ENCODE assay signal across 27 mouse cellular contexts in genomic region chr5:22134402-22134801, GRCm38 (mm10).
A peak's percentile ranks its signal among the peaks of the same experiment; 100 is the strongest.
DNase-seq lines count a peak whose midpoint lies in the region; ATAC-seq and TF ChIP-seq lines count a peak whose summit lies in the region.
"Had no signal": no experiment of that assay in that cellular context is flagged by ENCODE, and none has a peak within 500 bp of the region (broad histone marks: within the 10 kb centered on the region; RNA-seq: fewer than 3 reads in every experiment).

No protein-coding gene starts in this region.

- peaks cover 19% of the 10 kb centered on the region for H3K4me1 ChIP-seq in cerebellum, adult 2 months (ENCODE audit: control insufficient read depth, insufficient read depth, low read length)
- no peaks in the 10 kb centered on the region for H3K4me1 ChIP-seq in forebrain, embryonic 16.5 days (replicated peaks; ENCODE audit: control insufficient read depth, insufficient read depth, low read length)
- H3K4me1 ChIP-seq in forebrain, embryonic 14.5 days (ENCODE audit: control insufficient read depth, insufficient read depth, low read length): no peaks in the 10 kb centered on the region
- H3K4me1 ChIP-seq in midbrain, embryonic 11.5 days (ENCODE audit: control insufficient read depth, insufficient read depth, low read length): no peaks in the 10 kb centered on the region
- no peaks in the 10 kb centered on the region for H3K4me1 ChIP-seq in midbrain, postnatal 0 days (ENCODE audit: insufficient read depth, low read length)
- H3K4me1 ChIP-seq: embryonic facial prominence, embryonic 12.5 days; embryonic facial prominence, embryonic 15.5 days; forebrain, embryonic 12.5 days had no signal

- TF ChIP-seq POLR2A in cerebellum, adult 2 months (IDR thresholded peaks at IDR 0.05; ENCODE audit: borderline replicate concordance, insufficient read depth, low read length): no peak

- 15% methylated on average over 9 of the region's 9 CpGs for WGBS in cerebellum, adult 2 months
- 53% methylated on average over 9 of the region's 9 CpGs for WGBS in forebrain, embryonic 16.5 days
- 48% methylated on average over 9 of the region's 9 CpGs for WGBS in forebrain, embryonic 14.5 days
- WGBS in midbrain, embryonic 11.5 days: 81% methylated on average over 9 of the region's 9 CpGs
- WGBS in midbrain, postnatal 0 days: 78% methylated on average over 9 of the region's 9 CpGs

- TF ChIP-seq CTCF in cerebellum, adult 2 months (IDR thresholded peaks at IDR 0.05; ENCODE audit: borderline replicate concordance, insufficient read depth, low read depth, low read length): no peak
- TF ChIP-seq CTCF in midbrain, postnatal 0 days (IDR thresholded peaks at IDR 0.05): no peak

- H3K4me2 ChIP-seq in forebrain, embryonic 16.5 days (ENCODE audit: low read length): no peak overlapping the region
- no peak overlapping the region for H3K4me2 ChIP-seq in forebrain, embryonic 14.5 days (ENCODE audit: low read length)
- no peak overlapping the region for H3K4me2 ChIP-seq in midbrain, embryonic 11.5 days
- H3K4me2 ChIP-seq in midbrain, postnatal 0 days (ENCODE audit: low read depth, low read length, poor library complexity, severe bottlenecking): no peak overlapping the region
- H3K4me2 ChIP-seq: embryonic facial prominence, embryonic 12.5 days; embryonic facial prominence, embryonic 15.5 days; forebrain, embryonic 12.5 days; heart, embryonic 13.5 days; hindbrain, embryonic 14.5 days had no signal

- intact Hi-C loops in gastrocnemius, postnatal 14 days (cut with DNase I; ENCODE audit: low total_unique reads): no loop called here

- H3K4me3 ChIP-seq in cerebellum, adult 2 months (replicated peaks; ENCODE audit: insufficient read depth, low read depth, low read length): no peak overlapping the region
- H3K4me3 ChIP-seq in forebrain, embryonic 16.5 days (replicated peaks; ENCODE audit: low read length): no peak overlapping the region
- no peak overlapping the region for H3K4me3 ChIP-seq in forebrain, embryonic 14.5 days (ENCODE audit: low read depth, low read length)
- no peak overlapping the region for H3K4me3 ChIP-seq in midbrain, embryonic 11.5 days (ENCODE audit: low read depth, low read length)
- H3K4me3 ChIP-seq in midbrain, postnatal 0 days (ENCODE audit: low read depth, low read length): no peak overlapping the region
- H3K4me3 ChIP-seq: embryonic facial prominence, embryonic 12.5 days; embryonic facial prominence, embryonic 15.5 days; forebrain, embryonic 12.5 days; heart, adult 2 months; heart, embryonic 10.5 days; heart, embryonic 13.5 days had no signal

- no peaks in the 10 kb centered on the region for H3K27me3 ChIP-seq in cerebellum, adult 2 months (ENCODE audit: control insufficient read depth, insufficient read depth, low read length)
- no peaks in the 10 kb centered on the region for H3K27me3 ChIP-seq in forebrain, embryonic 16.5 days (replicated peaks; ENCODE audit: control insufficient read depth, insufficient read depth, low read length)
- no peaks in the 10 kb centered on the region for H3K27me3 ChIP-seq in forebrain, embryonic 14.5 days (replicated peaks; ENCODE audit: control insufficient read depth, insufficient read depth, low read length)
- no peaks in the 10 kb centered on the region for H3K27me3 ChIP-seq in midbrain, embryonic 11.5 days (ENCODE audit: control insufficient read depth, insufficient read depth, low read length)
- H3K27me3 ChIP-seq in midbrain, postnatal 0 days (ENCODE audit: insufficient read depth, low read length): no peaks in the 10 kb centered on the region
- H3K27me3 ChIP-seq: CH12.LX; embryonic facial prominence, embryonic 12.5 days; embryonic facial prominence, embryonic 15.5 days; forebrain, embryonic 12.5 days; heart, embryonic 13.5 days; Patski had no signal

- peak in 1 of 2 experiments; percentile 43 for DNase-seq in cerebellum, adult 2 months
- no peak for DNase-seq in cerebellum, adult 9-11 months
- DNase-seq in forebrain, embryonic 14.5 days (ENCODE audit: low spot score): no peak
- peak; percentile 33 for DNase-seq in midbrain, embryonic 11.5 days (ENCODE audit: low spot score, missing footprints)
- no peak for DNase-seq in midbrain, postnatal 0 days (ENCODE audit: low spot score)
- no peak for DNase-seq in gastrocnemius, postnatal 14 days
- DNase-seq: adrenal gland, postnatal 10 days; adrenal gland, postnatal 36 days; B cell, adult 2 months; gastrocnemius, postnatal 36 days; heart, adult 2 months; heart, postnatal 14 days; heart, postnatal 4 days; kidney, adult 18-20 months had no signal

- H3K9ac ChIP-seq in forebrain, embryonic 16.5 days (replicated peaks; ENCODE audit: low read depth, low read length): no peak overlapping the region
- no peak overlapping the region for H3K9ac ChIP-seq in forebrain, embryonic 14.5 days (ENCODE audit: low read length)
- no peak overlapping the region for H3K9ac ChIP-seq in midbrain, embryonic 11.5 days (ENCODE audit: low read length)
- no peak overlapping the region for H3K9ac ChIP-seq in midbrain, postnatal 0 days (replicated peaks; ENCODE audit: low read length, poor library complexity, severe bottlenecking)
- H3K9ac ChIP-seq: embryonic facial prominence, embryonic 12.5 days; embryonic facial prominence, embryonic 15.5 days; forebrain, embryonic 12.5 days; heart, embryonic 13.5 days; hindbrain, embryonic 14.5 days had no signal

- ATAC-seq in forebrain, embryonic 16.5 days: 0 out of 2 replicates have a peak, but pooled peaks have one; percentile 33
- no peak for ATAC-seq in forebrain, embryonic 14.5 days
- ATAC-seq in midbrain, embryonic 11.5 days (ENCODE audit: low FRiP score): no peak
- no peak for ATAC-seq in midbrain, postnatal 0 days (ENCODE audit: low FRiP score)
- ATAC-seq: hindbrain, postnatal 0 days; inflammation-experienced regulatory T-cells, adult 6 months; intestine, embryonic 16.5 days; Patski had no signal

- peak overlapping the region; percentile 44 for H3K27ac ChIP-seq in cerebellum, adult 2 months (ENCODE audit: insufficient read depth, low read length)
- no peak overlapping the region for H3K27ac ChIP-seq in forebrain, embryonic 16.5 days (ENCODE audit: low read length)
- H3K27ac ChIP-seq in forebrain, embryonic 14.5 days (ENCODE audit: low read depth, low read length): no peak overlapping the region
- no peak overlapping the region for H3K27ac ChIP-seq in midbrain, embryonic 11.5 days (ENCODE audit: low read depth, low read length)
- no peak overlapping the region for H3K27ac ChIP-seq in midbrain, postnatal 0 days (ENCODE audit: low read depth, low read length)
- H3K27ac ChIP-seq: embryonic facial prominence, embryonic 12.5 days; embryonic facial prominence, embryonic 15.5 days; forebrain, embryonic 12.5 days; heart, adult 2 months; heart, embryonic 10.5 days; heart, embryonic 13.5 days; hindbrain, embryonic 14.5 days; hindbrain, postnatal 0 days had no signal

- no peaks in the 10 kb centered on the region for H3K36me3 ChIP-seq in forebrain, embryonic 16.5 days (ENCODE audit: control insufficient read depth, insufficient read depth)
- H3K36me3 ChIP-seq in forebrain, embryonic 14.5 days (ENCODE audit: control insufficient read depth, insufficient read depth, low read length): no peaks in the 10 kb centered on the region
- no peaks in the 10 kb centered on the region for H3K36me3 ChIP-seq in midbrain, embryonic 11.5 days (ENCODE audit: control insufficient read depth, insufficient read depth, low read length)
- H3K36me3 ChIP-seq in midbrain, postnatal 0 days (ENCODE audit: insufficient read depth, low read length): no peaks in the 10 kb centered on the region
- H3K36me3 ChIP-seq: embryonic facial prominence, embryonic 12.5 days; embryonic facial prominence, embryonic 15.5 days; forebrain, embryonic 12.5 days; G1E; heart, embryonic 10.5 days; heart, embryonic 13.5 days had no signal

- peaks cover 3% of the 10 kb centered on the region for H3K9me3 ChIP-seq in forebrain, embryonic 16.5 days (ENCODE audit: control insufficient read depth, low read length)
- 0 out of 2 replicates have a peak, but pooled peaks cover 4% of the 10 kb centered on the region for H3K9me3 ChIP-seq in forebrain, embryonic 14.5 days (replicated peaks; ENCODE audit: control insufficient read depth, low read length)
- H3K9me3 ChIP-seq in midbrain, embryonic 11.5 days (ENCODE audit: control insufficient read depth, low read length): no peaks in the 10 kb centered on the region; the same call in 1 of the 2 replicates
- H3K9me3 ChIP-seq in midbrain, postnatal 0 days (ENCODE audit: low read length): no peaks in the 10 kb centered on the region; the same call in 1 of the 2 replicates
- H3K9me3 ChIP-seq: embryonic facial prominence, embryonic 15.5 days; G1E; heart, embryonic 10.5 days had no signal
